Mouse (Mus musculus) kidney, adult 11 months (tissue): ENCODE data around the gene Nrg3.

Experiments used
- DNase-seq: peaks from one replicate; pipeline ENCODE4 v3.0.0; 2022

The Nrg3 gene

GRCm38 (mm10) chr14:39472790-39473761, at the start of gene Nrg3:
TSS of gene Nrg3 (minus strand) at chr14:39473088.
- DNase-seq, result no peak

- DNase-seq, result no peak
Measured at GRCm38 (mm10) chr14:39508956-39509355, 36.1 kb upstream of the Nrg3 start.

GRCm38 (mm10) chr14:39473771-39474211, 903 bp upstream of the Nrg3 start:
- DNase-seq, result no peak

GRCm38 (mm10) chr14:39472146-39472751, 639 bp downstream of the Nrg3 start:
- DNase-seq, result no peak

GRCm38 (mm10) chr14:39471236-39471981, 1.5 kb downstream of the Nrg3 start:
- DNase-seq, result no peak

- DNase-seq, result no peak
Measured at GRCm38 (mm10) chr14:39445501-39445900, 27.4 kb downstream of the Nrg3 start.

GRCm38 (mm10) chr14:39428503-39428902, 44.4 kb downstream of the Nrg3 start:
- DNase-seq, result no peak

GRCm38 (mm10) chr14:39421874-39422273, 51.0 kb downstream of the Nrg3 start:
- DNase-seq, result no peak

- DNase-seq, result no peak
Measured at GRCm38 (mm10) chr14:39413270-39413669, 59.6 kb downstream of the Nrg3 start.

- DNase-seq, result no peak
Measured at GRCm38 (mm10) chr14:39386845-39387244, 86.0 kb downstream of the Nrg3 start.

GRCm38 (mm10) chr14:39381321-39381720, 91.6 kb downstream of the Nrg3 start:
- DNase-seq, result no peak

- no peak for DNase-seq
Measured at GRCm38 (mm10) chr14:39373220-39373619, 99.7 kb downstream of the Nrg3 start.

GRCm38 (mm10) chr14:39356251-39356650, 116.6 kb downstream of the Nrg3 start:
- DNase-seq, result no peak

- no peak for DNase-seq
Measured at GRCm38 (mm10) chr14:39351979-39352737, 120.7 kb downstream of the Nrg3 start.

- no peak for DNase-seq
Measured at GRCm38 (mm10) chr14:39317424-39318110, 155.3 kb downstream of the Nrg3 start.

- DNase-seq, result no peak
Measured at GRCm38 (mm10) chr14:39314111-39314510, 158.8 kb downstream of the Nrg3 start.

GRCm38 (mm10) chr14:39265121-39265520, 207.8 kb downstream of the Nrg3 start:
- DNase-seq, result no peak

GRCm38 (mm10) chr14:39264422-39264821, 208.5 kb downstream of the Nrg3 start:
- no peak for DNase-seq

- no peak for DNase-seq
Measured at GRCm38 (mm10) chr14:39261016-39261415, 211.9 kb downstream of the Nrg3 start.

GRCm38 (mm10) chr14:39255391-39255790, 217.5 kb downstream of the Nrg3 start:
- no peak for DNase-seq

- no peak for DNase-seq
Measured at GRCm38 (mm10) chr14:39240267-39240666, 232.6 kb downstream of the Nrg3 start.

- DNase-seq, result no peak
Measured at GRCm38 (mm10) chr14:39211472-39211871, 261.4 kb downstream of the Nrg3 start.
